In the genomic region with DNA sequence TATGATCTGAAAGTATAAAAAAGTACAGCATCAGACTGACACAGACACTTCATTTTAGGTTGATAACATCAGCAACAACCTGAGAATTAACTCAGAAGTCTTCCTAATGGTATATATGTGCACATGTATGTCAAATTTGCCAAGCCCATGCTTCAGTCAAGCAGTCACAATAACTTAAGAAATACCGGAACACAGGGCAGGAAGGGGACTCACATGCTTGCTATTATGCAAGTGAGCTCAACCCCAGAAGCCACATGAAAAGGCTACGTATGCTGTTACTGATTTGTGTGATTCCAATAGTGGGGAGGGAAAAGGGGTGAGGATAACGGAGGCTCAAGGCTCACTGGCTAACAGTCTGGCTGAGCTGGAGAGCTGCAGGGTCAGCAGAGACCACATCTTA, we compare ENCODE assay signal across 32 mouse cellular contexts. TPM values are rescaled to one million over a fixed set of nuclear protein-coding genes. Genes with fewer than 3 reads are reported as not detected.
DNase-seq lines count a peak whose midpoint lies in the region; ATAC-seq and TF ChIP-seq lines count a peak whose summit lies in the region.
"Had no signal": no experiment of that assay in that cellular context is flagged by ENCODE, and none has a peak within 500 bp of the region (broad histone marks: within the 10 kb centered on the region; RNA-seq: fewer than 3 reads in every experiment).

No protein-coding gene starts in this region.

- no peak for TF ChIP-seq POLR2A in CH12.LX (IDR thresholded peaks at IDR 0.05; ENCODE audit: low read depth, low read length)

- no peak overlapping the region for H3K9ac ChIP-seq in forebrain, embryonic 15.5 days (replicated peaks)
- H3K9ac ChIP-seq in forebrain, embryonic 14.5 days (ENCODE audit: low read length), result no peak overlapping the region
- H3K9ac ChIP-seq in hindbrain, postnatal 0 days (replicated peaks; ENCODE audit: low read length), result no peak overlapping the region
- H3K9ac ChIP-seq in hindbrain, embryonic 11.5 days (ENCODE audit: low read depth, low read length), result no peak overlapping the region
- H3K9ac ChIP-seq in CH12.LX (ENCODE audit: insufficient read depth, low read depth), result no peak overlapping the region
- H3K9ac ChIP-seq: embryonic facial prominence, embryonic 13.5 days; forebrain, embryonic 13.5 days; heart, embryonic 12.5 days; heart, embryonic 15.5 days; hindbrain, embryonic 12.5 days; hindbrain, embryonic 15.5 days; intestine, embryonic 15.5 days had no signal

- dilution Hi-C loops in CH12.LX (cut with MboI; ENCODE audit: extremely low pct_ligation_motif_present, extremely low pct_unique_long_range_greater_than_20kb, low sequenced_read_pairs), result no loop called here

- no peaks in the 10 kb centered on the region for H3K79me2 ChIP-seq in CH12.LX (replicated peaks; ENCODE audit: control insufficient read depth, extremely low read depth, insufficient read depth, poor library complexity, severe bottlenecking)

- in situ Hi-C loops in CH12.LX (cut with MboI; ENCODE audit: low pct_ligation_motif_present, low pct_unique_long_range_greater_than_20kb, low sequenced_read_pairs), result no loop called here

- H3K4me3 ChIP-seq in forebrain, embryonic 15.5 days, result no peak overlapping the region
- no peak overlapping the region for H3K4me3 ChIP-seq in forebrain, embryonic 14.5 days (ENCODE audit: low read depth, low read length)
- no peak overlapping the region for H3K4me3 ChIP-seq in hindbrain, postnatal 0 days (ENCODE audit: low read length)
- no peak overlapping the region for H3K4me3 ChIP-seq in hindbrain, embryonic 11.5 days (ENCODE audit: low read depth, low read length)
- no peak overlapping the region for H3K4me3 ChIP-seq in CH12.LX (replicated peaks in 1 of 3; ENCODE audit: low read depth in 2 of 3, low read length in 2 of 3, poor library complexity in 1 of 3)
- H3K4me3 ChIP-seq: embryonic facial prominence, embryonic 13.5 days; erythroblast, embryonic 14.5 days; forebrain, embryonic 13.5 days; heart, embryonic 12.5 days; heart, embryonic 15.5 days; hindbrain, embryonic 12.5 days; hindbrain, embryonic 15.5 days; intestine, embryonic 15.5 days had no signal

- ATAC-seq in forebrain, embryonic 15.5 days (replicated peaks), result 0 out of 2 replicates have a peak, but pooled peaks have one; percentile 5
- no peak for ATAC-seq in forebrain, embryonic 14.5 days
- ATAC-seq in hindbrain, postnatal 0 days, result 0 out of 2 replicates have a peak, but pooled peaks have one; percentile 45
- no peak for ATAC-seq in hindbrain, embryonic 11.5 days (ENCODE audit: low FRiP score)
- peak; percentile 73 for ATAC-seq in megakaryocyte progenitor cell, adult 5-6 weeks (replicated peaks; ENCODE audit: poor library complexity)
- ATAC-seq: activated CD4-positive, CD25-positive, alpha-beta regulatory T cell, adult 4 months; CD4-positive, CD25-positive, alpha-beta regulatory T cell, adult 4 months; intestine, embryonic 15.5 days had no signal

- no peak for DNase-seq in forebrain, embryonic 14.5 days (ENCODE audit: low spot score)
- DNase-seq in hindbrain, postnatal 0 days (ENCODE audit: low spot score), result no peak
- no peak for DNase-seq in hindbrain, embryonic 11.5 days (ENCODE audit: low spot score)
- no peak for DNase-seq in CH12.LX (ENCODE audit: extremely low read depth)
- DNase-seq in yolk sac, embryonic 10.5 days (ENCODE audit: low spot score), result no peak
- DNase-seq: adrenal gland, adult 8-10 months; adrenal gland, postnatal 25 days; cerebellum, adult 18-20 months; cerebellum, adult 9-11 months; cerebellum, postnatal 36 days; gastrocnemius, postnatal 10 days; gastrocnemius, postnatal 36 days; heart, adult 18-20 months; heart, postnatal 14 days; heart, postnatal 4 days; kidney, adult 11 months; kidney, adult 8-10 months had no signal

- no peak overlapping the region for H3K4me2 ChIP-seq in forebrain, embryonic 15.5 days (replicated peaks)
- H3K4me2 ChIP-seq in forebrain, embryonic 14.5 days (ENCODE audit: low read length), result no peak overlapping the region
- no peak overlapping the region for H3K4me2 ChIP-seq in hindbrain, postnatal 0 days (ENCODE audit: low read depth, low read length)
- no peak overlapping the region for H3K4me2 ChIP-seq in hindbrain, embryonic 11.5 days (replicated peaks; ENCODE audit: low read depth, low read length)
- H3K4me2 ChIP-seq in CH12.LX (ENCODE audit: insufficient read depth, low read depth, poor library complexity, severe bottlenecking), result no peak overlapping the region
- H3K4me2 ChIP-seq: embryonic facial prominence, embryonic 13.5 days; forebrain, embryonic 13.5 days; heart, embryonic 12.5 days; heart, embryonic 15.5 days; hindbrain, embryonic 12.5 days; hindbrain, embryonic 15.5 days; intestine, embryonic 15.5 days had no signal

- H3K27me3 ChIP-seq in forebrain, embryonic 15.5 days, result no peaks in the 10 kb centered on the region
- no peaks in the 10 kb centered on the region; the same call in 1 of the 2 replicates for H3K27me3 ChIP-seq in forebrain, embryonic 14.5 days (replicated peaks; ENCODE audit: control insufficient read depth, insufficient read depth, low read length)
- no peaks in the 10 kb centered on the region for H3K27me3 ChIP-seq in hindbrain, postnatal 0 days (ENCODE audit: insufficient read depth, low read length)
- H3K27me3 ChIP-seq in hindbrain, embryonic 11.5 days (ENCODE audit: control insufficient read depth, insufficient read depth, low read length), result peaks cover 9% of the 10 kb centered on the region
- H3K27me3 ChIP-seq in CH12.LX (replicated peaks), result no peaks in the 10 kb centered on the region
- H3K27me3 ChIP-seq: heart, embryonic 12.5 days; heart, embryonic 15.5 days; intestine, embryonic 15.5 days had no signal

- no peak for TF ChIP-seq RAD21 in CH12.LX (IDR thresholded peaks at IDR 0.05; ENCODE audit: low read depth, low read length)

- H3K4me1 ChIP-seq in forebrain, embryonic 15.5 days, result peaks cover 12% of the 10 kb centered on the region
- H3K4me1 ChIP-seq in forebrain, embryonic 14.5 days (ENCODE audit: control insufficient read depth, insufficient read depth, low read length), result 0 out of 2 replicates have a peak, but pooled peaks cover 3% of the 10 kb centered on the region
- no peaks in the 10 kb centered on the region for H3K4me1 ChIP-seq in hindbrain, postnatal 0 days (ENCODE audit: insufficient read depth, low read length)
- H3K4me1 ChIP-seq in hindbrain, embryonic 11.5 days (replicated peaks; ENCODE audit: control insufficient read depth, insufficient read depth, low read length), result no peaks in the 10 kb centered on the region
- peaks cover 0 to 1% of the 10 kb centered on the region in 2 experiments; a peak in 1 of 4 replicates for H3K4me1 ChIP-seq in CH12.LX (ENCODE audit: control insufficient read depth in 1 of 2, insufficient read depth in 2 of 2)
- H3K4me1 ChIP-seq: heart, embryonic 12.5 days; heart, embryonic 15.5 days; hindbrain, embryonic 12.5 days; hindbrain, embryonic 15.5 days; intestine, embryonic 15.5 days had no signal

- no peak overlapping the region for H3K27ac ChIP-seq in forebrain, embryonic 15.5 days (replicated peaks)
- no peak overlapping the region for H3K27ac ChIP-seq in forebrain, embryonic 14.5 days (ENCODE audit: low read depth, low read length)
- H3K27ac ChIP-seq in hindbrain, postnatal 0 days, result no peak overlapping the region
- no peak overlapping the region for H3K27ac ChIP-seq in hindbrain, embryonic 11.5 days (ENCODE audit: low read depth, low read length)
- H3K27ac ChIP-seq in CH12.LX (ENCODE audit: insufficient read depth, low read depth), result no peak overlapping the region
- H3K27ac ChIP-seq: embryonic facial prominence, embryonic 13.5 days; forebrain, embryonic 13.5 days; heart, embryonic 15.5 days; hindbrain, embryonic 12.5 days; hindbrain, embryonic 15.5 days; intestine, embryonic 15.5 days had no signal

- WGBS in forebrain, embryonic 15.5 days, result 63% methylated on average over 3 of the region's 3 CpGs
- WGBS in forebrain, embryonic 14.5 days, result 69% methylated on average over 3 of the region's 3 CpGs
- 76% methylated on average over 3 of the region's 3 CpGs for WGBS in hindbrain, postnatal 0 days
- WGBS in hindbrain, embryonic 11.5 days, result 62% methylated on average over 3 of the region's 3 CpGs

- H3K36me3 ChIP-seq in forebrain, embryonic 15.5 days, result no peaks in the 10 kb centered on the region; the same call in 1 of the 2 replicates
- H3K36me3 ChIP-seq in forebrain, embryonic 14.5 days (ENCODE audit: control insufficient read depth, insufficient read depth, low read length), result no peaks in the 10 kb centered on the region
- H3K36me3 ChIP-seq in hindbrain, postnatal 0 days (ENCODE audit: insufficient read depth, low read length), result no peaks in the 10 kb centered on the region
- H3K36me3 ChIP-seq in hindbrain, embryonic 11.5 days (ENCODE audit: control insufficient read depth, insufficient read depth, low read length), result no peaks in the 10 kb centered on the region
- no peaks in the 10 kb centered on the region for H3K36me3 ChIP-seq in CH12.LX (replicated peaks in 1 of 2; ENCODE audit: control insufficient read depth in 1 of 2, insufficient read depth in 1 of 2, low read length in 1 of 2)
- H3K36me3 ChIP-seq: embryonic facial prominence, embryonic 13.5 days; heart, embryonic 12.5 days; heart, embryonic 15.5 days; hindbrain, embryonic 12.5 days; intestine, embryonic 15.5 days had no signal

- no peak for TF ChIP-seq CTCF in hindbrain, postnatal 0 days (IDR thresholded peaks at IDR 0.05; ENCODE audit: low read depth)
- TF ChIP-seq CTCF in CH12.LX (conservative IDR thresholded peaks at IDR 0.05 in 1 of 2, IDR thresholded peaks at IDR 0.05 in 1 of 2; ENCODE audit: low read depth in 2 of 2, low read length in 2 of 2), result no peak

- no peak for TF ChIP-seq EP300 in CH12.LX (IDR thresholded peaks at IDR 0.05; ENCODE audit: low read length)

- no peaks in the 10 kb centered on the region for H3K9me3 ChIP-seq in forebrain, embryonic 15.5 days
- H3K9me3 ChIP-seq in forebrain, embryonic 14.5 days (replicated peaks; ENCODE audit: control insufficient read depth, low read length), result no peaks in the 10 kb centered on the region
- no peaks in the 10 kb centered on the region for H3K9me3 ChIP-seq in hindbrain, postnatal 0 days (ENCODE audit: low read length)
- H3K9me3 ChIP-seq in hindbrain, embryonic 11.5 days (ENCODE audit: control insufficient read depth, low read length), result no peaks in the 10 kb centered on the region
- H3K9me3 ChIP-seq in CH12.LX (replicated peaks; ENCODE audit: low read length), result no peaks in the 10 kb centered on the region
- H3K9me3 ChIP-seq: embryonic facial prominence, embryonic 13.5 days; forebrain, embryonic 13.5 days; heart, embryonic 12.5 days; heart, embryonic 15.5 days; hindbrain, embryonic 12.5 days; hindbrain, embryonic 15.5 days; intestine, embryonic 15.5 days had no signal

RNA-seq across cellular contexts. Expression of a gene that starts 56.1 kb away (rescaled TPM):
- 90.9 and 94.3 TPM in 2 replicates for polyA plus RNA-seq in forebrain, embryonic 15.5 days (2015; fragmentation: Nextera tagmentation; extraction: Ambion mirVana)
- polyA plus RNA-seq in forebrain, embryonic 14.5 days (2014; fragmentation: Nextera tagmentation; extraction: Ambion mirVana), result 69.6 and 81.3 TPM in 2 replicates
- total RNA-seq in hindbrain, postnatal 0 days (2014; rRNA removed), result 0.52 and 1.8 TPM in 2 replicates
- not detected in 2 replicates for polyA plus RNA-seq in hindbrain, postnatal 0 days (2015; fragmentation: Nextera tagmentation; extraction: Ambion mirVana)
- polyA plus RNA-seq in hindbrain, embryonic 11.5 days (2014; fragmentation: Nextera tagmentation; extraction: Ambion mirVana), result not detected in 2 replicates
- not detected in 2 replicates for total RNA-seq in CH12.LX (2012; rRNA removed)
- total RNA-seq in CH12.LX (2014; rRNA removed), result not detected in 2 replicates
- not detected in 2 replicates for polyA plus RNA-seq in CH12.LX (2012; ENCODE audit: insufficient read length, low read depth)
- not detected in 2 replicates for total RNA-seq in megakaryocyte progenitor cell, adult 5-6 weeks (2015)
- not detected in 2 replicates for total RNA-seq in megakaryocyte progenitor cell, adult 5-6 weeks (2017)
- total RNA-seq: adrenal gland, adult 8-10 months; adrenal gland, postnatal 25 days; ES-E14; gastrocnemius, adult 18-20 months; gastrocnemius, postnatal 10 days; gastrocnemius, postnatal 36 days; heart, adult 18-20 months; heart, postnatal 4 days had no signal
- polyA plus RNA-seq: C2C12; CD4-positive, CD25-positive, alpha-beta regulatory T cell, adult 4 months; erythroblast, embryonic 14.5 days; intestine, embryonic 15.5 days had no signal

Comparison
In these comparisons a context has a peak if more than half of its experiments do, and no peak if none do; other contexts are left out.
1. ATAC-seq: peak in forebrain, embryonic 15.5 days (single experiment), hindbrain, postnatal 0 days (single experiment) and megakaryocyte progenitor cell, adult 5-6 weeks (single experiment); none in forebrain, embryonic 14.5 days (single experiment) and hindbrain, embryonic 11.5 days (single experiment).
2. RNA of a gene that starts 56.1 kb away (polyA plus RNA-seq): 90.9 to 94.3 TPM in forebrain, embryonic 15.5 days and 69.6 to 81.3 TPM in forebrain, embryonic 14.5 days; not detected in hindbrain, postnatal 0 days, not detected in hindbrain, embryonic 11.5 days and not detected in CH12.LX; every median in the first group is over 10 times any median in the second.